Mouse (Mus musculus) liver, embryonic 16.5 days (tissue): ENCODE measurements around the gene Pdss2. TPM values are rescaled to one million over a fixed set of nuclear protein-coding genes. Genes with fewer than 3 reads are reported as not detected.

Experiments
- ATAC-seq: fragments of 200-750 bp; cut with Nextera tagmentation; 2 replicates; pipeline ENCODE4 v1.8.0; 2017; ENCODE audit warnings: low read depth, mild to moderate bottlenecking, moderate number of reproducible peaks, moderate library complexity
- H3K27ac ChIP-seq: fragments of 300-500 bp; sonication (generic); 2 replicates; pipeline ENCODE4 v1.5.1; 2014; ENCODE audit warnings: mild to moderate bottlenecking, low read length
- H3K27me3 ChIP-seq: fragments of 300-500 bp; sonication (generic); 2 replicates; pipeline ENCODE4 v1.6.1; 2014; ENCODE audit warnings: low read depth, low read length, mixed read lengths; ENCODE audit not compliant: control insufficient read depth, insufficient read depth
- H3K36me3 ChIP-seq: fragments of 300-500 bp; sonication (generic); 2 replicates; pipeline ENCODE4 v1.6.1; 2014; ENCODE audit warnings: mild to moderate bottlenecking; ENCODE audit not compliant: control insufficient read depth, insufficient read depth
- H3K4me1 ChIP-seq: fragments of 300-500 bp; sonication (generic); 2 replicates; pipeline ENCODE4 v1.6.1; 2014; ENCODE audit warnings: low read depth, low read length, mixed read lengths; ENCODE audit not compliant: control insufficient read depth
- H3K4me2 ChIP-seq: fragments of 300-500 bp; sonication (generic); 2 replicates; pipeline ENCODE4 v1.6.1; 2014; ENCODE audit warnings: low read depth, low read length, mixed read lengths
- H3K4me3 ChIP-seq: fragments of 300-500 bp; sonication (generic); 2 replicates; pipeline ENCODE4 v1.5.1; 2014; ENCODE audit warnings: low read depth, mild to moderate bottlenecking, low read length
- H3K9ac ChIP-seq: fragments of 300-500 bp; sonication (generic); 2 replicates; pipeline ENCODE4 v1.6.1; 2014; ENCODE audit warnings: low read depth, low read length
- H3K9me3 ChIP-seq: fragments of 300-500 bp; sonication (generic); replicated peaks from 2 replicates; pipeline ENCODE4 v1.6.1; 2016; ENCODE audit warnings: low read length; ENCODE audit not compliant: control insufficient read depth
- WGBS: fragments of 180-500 bp; shearing (Covaris S2); extraction: QIAGEN DNeasy Blood & Tissue Kit; methylation state at CpG from one replicate; pipeline ENCODE4 v1.1.7; 2014; ENCODE audit not compliant: insufficient replicate concordance; 5-methylcytosine and 5-hydroxymethylcytosine counted together
- polyA plus RNA-seq: library from polyadenylated mRNA; unstranded; fragments of >200 nt; fragmentation: Nextera tagmentation; extraction: Ambion mirVana; gene quantifications from 2 replicates; pipeline ENCODE4 v1.2.1, GENCODE M21; 2015

Pdss2 gene
- polyA plus RNA-seq, 1 experiment from 2014 or later: 6.4 TPM

DNA sequence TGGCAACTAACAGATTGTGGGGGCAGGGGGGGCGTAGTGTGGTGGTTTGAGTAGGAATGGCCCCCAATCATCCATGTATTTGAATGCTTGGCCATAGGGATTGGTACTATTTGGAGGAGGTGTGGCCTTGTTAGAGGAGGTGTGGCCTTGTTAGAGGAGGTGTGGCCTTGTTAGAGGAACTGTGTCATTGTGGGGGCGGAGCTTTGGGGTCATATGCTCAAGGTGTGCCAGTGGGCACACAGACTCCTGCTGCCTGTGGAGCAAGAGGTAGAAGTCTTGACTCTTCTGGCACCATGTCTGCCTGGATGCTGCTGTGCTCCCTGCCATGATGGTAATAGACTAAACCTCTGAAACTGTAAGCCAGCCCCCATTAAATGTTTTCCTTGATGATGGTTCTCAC lies 21.1 kb upstream of the Pdss2 start:
- Histone ChIP-seq H3K36me3 (no peaks in the 10 kb centered on the region), H3K27me3 (no peaks in the 10 kb centered on the region), H3K4me2 (no peak overlapping the region), H3K27ac (no peak overlapping the region), H3K9me3 (no peaks in the 10 kb centered on the region), H3K4me1 (no peaks in the 10 kb centered on the region), H3K4me3 (no peak overlapping the region), H3K9ac (no peak overlapping the region)
- WGBS: 71% methylated on average over 2 of the region's 2 CpGs
- no peak for ATAC-seq

DNA sequence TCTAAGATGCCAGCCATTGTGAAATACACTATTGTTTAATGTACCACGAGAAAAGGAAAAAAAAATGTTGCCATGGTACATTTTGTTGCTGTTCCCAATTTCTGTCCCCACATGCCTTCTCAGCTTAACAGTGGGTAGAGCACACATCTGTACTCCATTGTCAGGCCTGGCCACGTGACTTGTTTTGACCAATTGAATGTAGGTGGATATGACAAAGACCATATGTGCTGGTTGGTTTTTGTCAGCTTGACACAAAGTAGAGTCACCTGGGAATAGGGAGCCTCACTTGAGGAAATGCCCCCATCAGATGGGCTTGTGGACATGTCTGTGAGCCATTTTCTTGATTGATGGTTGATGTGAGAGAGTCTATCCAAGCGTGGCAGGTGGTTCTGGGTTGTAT lies 17.4 kb upstream of the Pdss2 start:
- Histone ChIP-seq H3K4me1 (no peaks in the 10 kb centered on the region), H3K36me3 (no peaks in the 10 kb centered on the region)
- WGBS: 55% methylated on average over 3 of the region's 3 CpGs

GRCm38 (mm10) chr10:43211866-43212265 lies 9.4 kb upstream of the Pdss2 start:
- Histone ChIP-seq H3K4me3 (no peak overlapping the region), H3K4me1 (no peaks in the 10 kb centered on the region), H3K9ac (no peak overlapping the region), H3K36me3 (no peaks in the 10 kb centered on the region), H3K27ac (no peak overlapping the region), H3K27me3 (no peaks in the 10 kb centered on the region), H3K9me3 (no peaks in the 10 kb centered on the region), H3K4me2 (no peak overlapping the region)
- ATAC-seq: no peak
- 29% methylated on average over 6 of the region's 6 CpGs for WGBS

More for the DNA sequence above, 17.4 kb upstream of the Pdss2 start:
- Histone ChIP-seq H3K4me2 (no peak overlapping the region), H3K27ac (no peak overlapping the region), H3K9me3 (no peaks in the 10 kb centered on the region), H3K9ac (no peak overlapping the region), H3K4me3 (no peak overlapping the region), H3K27me3 (no peaks in the 10 kb centered on the region)
- no peak for ATAC-seq

GRCm38 (mm10) chr10:43217361-43217900 lies 3.9 kb upstream of the Pdss2 start:
- ATAC-seq: no peak
- no peaks in the 10 kb centered on the region for H3K9me3 ChIP-seq
- H3K4me1 ChIP-seq: peaks cover 2% of the 10 kb centered on the region; the same call in 1 of the 2 replicates
- H3K4me3 ChIP-seq: no peak overlapping the region
- H3K9ac ChIP-seq: no peak overlapping the region
- no peak overlapping the region for H3K4me2 ChIP-seq
- 79% methylated on average over 13 of the region's 13 CpGs for WGBS
- no peak overlapping the region for H3K27ac ChIP-seq
- H3K36me3 ChIP-seq: no peaks in the 10 kb centered on the region
- H3K27me3 ChIP-seq: no peaks in the 10 kb centered on the region

GRCm38 (mm10) chr10:43220479-43220878 lies 807 bp upstream of the Pdss2 start:
- Histone ChIP-seq H3K9ac (peak overlapping the region; percentile 85), H3K4me1 (peaks cover 2% of the 10 kb centered on the region; the same call in 1 of the 2 replicates), H3K27ac (peak overlapping the region; percentile 68), H3K4me3 (peak overlapping the region; percentile 76), H3K4me2 (peak overlapping the region; percentile 73), H3K27me3 (no peaks in the 10 kb centered on the region), H3K9me3 (no peaks in the 10 kb centered on the region), H3K36me3 (no peaks in the 10 kb centered on the region)
- ATAC-seq: no peak
- 14% methylated on average over 7 of the region's 7 CpGs for WGBS

GRCm38 (mm10) chr10:43221659-43222058 lies 373 bp downstream of the Pdss2 start:
- Histone ChIP-seq H3K9me3 (no peaks in the 10 kb centered on the region), H3K9ac (peak overlapping the region; percentile 85), H3K4me3 (peak overlapping the region; percentile 76), H3K36me3 (no peaks in the 10 kb centered on the region), H3K27me3 (no peaks in the 10 kb centered on the region), H3K4me2 (peak overlapping the region; percentile 73), H3K4me1 (peaks cover 5% of the 10 kb centered on the region), H3K27ac (peak overlapping the region; percentile 48)
- WGBS: under 1% methylated on average over 25 of the region's 25 CpGs
- ATAC-seq: peak; percentile 30

- Histone ChIP-seq H3K36me3 (no peaks in the 10 kb centered on the region), H3K4me1 (peaks cover 5% of the 10 kb centered on the region), H3K4me3 (no peak overlapping the region), H3K4me2 (no peak overlapping the region), H3K9me3 (no peaks in the 10 kb centered on the region), H3K9ac (no peak overlapping the region), H3K27ac (no peak overlapping the region), H3K27me3 (no peaks in the 10 kb centered on the region)
- 64% methylated on average over 2 of the region's 2 CpGs for WGBS
- no peak for ATAC-seq
These were observed 2.1 kb downstream of the Pdss2 start for GRCm38 (mm10) chr10:43223391-43223790.

- peaks cover 3% of the 10 kb centered on the region for H3K4me1 ChIP-seq
- no peak overlapping the region for H3K9ac ChIP-seq
- H3K9me3 ChIP-seq: no peaks in the 10 kb centered on the region
- no peak for ATAC-seq
- no peaks in the 10 kb centered on the region for H3K27me3 ChIP-seq
- H3K4me3 ChIP-seq: no peak overlapping the region
- H3K4me2 ChIP-seq: no peak overlapping the region
- H3K27ac ChIP-seq: no peak overlapping the region
- no peaks in the 10 kb centered on the region for H3K36me3 ChIP-seq
- 60% methylated on average over 1 of the region's 1 CpGs for WGBS
These were observed 5.1 kb downstream of the Pdss2 start for GRCm38 (mm10) chr10:43226391-43226790.

GRCm38 (mm10) chr10:43229236-43229635 lies 8.0 kb downstream of the Pdss2 start:
- H3K4me2 ChIP-seq: no peak overlapping the region
- ATAC-seq: no peak
- no peaks in the 10 kb centered on the region for H3K9me3 ChIP-seq
- H3K27ac ChIP-seq: no peak overlapping the region
- WGBS: 75% methylated on average over 2 of the region's 2 CpGs
- no peaks in the 10 kb centered on the region for H3K36me3 ChIP-seq
- H3K4me3 ChIP-seq: no peak overlapping the region
- peaks cover 3% of the 10 kb centered on the region for H3K4me1 ChIP-seq
- H3K27me3 ChIP-seq: no peaks in the 10 kb centered on the region
- H3K9ac ChIP-seq: no peak overlapping the region
